Mouse (Mus musculus) gastrocnemius, postnatal 4 days (tissue): ENCODE measurements around the gene Nlgn3. TPM values are rescaled to one million over a fixed set of nuclear protein-coding genes. Genes with fewer than 3 reads are reported as not detected.
"Not testable (repeated sequence)": the region's sequence is repeated elsewhere in the genome, so short reads cannot be mapped to it uniquely, and the experiment has no call there.

Experiments used
- DNase-seq, 2 experiments: peaks; one replicate each; pipeline ENCODE4 v3.0.0; 2021 to 2022; ENCODE audit warnings: low spot score in 2 of 2, mixed read lengths in 2 of 2
- total RNA-seq, 2 experiments: library from RNA; stranded (reverse); gene quantifications; 2 replicates each; pipeline ENCODE4 v1.2.3; 2021

Gene Nlgn3
- total RNA-seq, 2 experiments from 2014 or later = 2.1 to 2.2 TPM

- DNase-seq = no peak
Observed at GRCm38 (mm10) chrX:101299473-101300426, 782 bp downstream of the Nlgn3 start.

GRCm38 (mm10) chrX:101300427-101301030 lies 1.6 kb downstream of the Nlgn3 start:
- DNase-seq = peak in 1 of 2 experiments; percentile 27

DNA sequence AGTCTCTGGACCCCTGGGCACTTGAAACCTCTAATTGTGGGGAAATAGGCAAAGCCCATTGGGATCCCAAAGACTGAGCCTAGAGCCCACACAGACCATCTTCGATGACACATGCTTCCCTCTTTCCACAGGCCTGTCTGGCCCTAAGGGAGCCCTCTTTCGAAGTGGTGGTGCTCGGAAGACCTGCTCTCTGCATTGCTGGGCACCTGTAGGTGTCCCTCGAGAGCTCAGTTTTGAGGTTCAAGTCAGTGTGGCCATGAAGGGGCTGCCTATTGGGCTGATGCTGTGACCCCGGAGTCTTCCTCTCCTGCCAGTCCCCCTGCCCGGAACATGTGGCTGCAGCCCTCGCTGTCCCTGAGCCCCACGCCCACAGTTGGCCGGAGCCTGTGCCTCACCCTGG lies 2.7 kb downstream of the Nlgn3 start:
- no peak for DNase-seq

DNA sequence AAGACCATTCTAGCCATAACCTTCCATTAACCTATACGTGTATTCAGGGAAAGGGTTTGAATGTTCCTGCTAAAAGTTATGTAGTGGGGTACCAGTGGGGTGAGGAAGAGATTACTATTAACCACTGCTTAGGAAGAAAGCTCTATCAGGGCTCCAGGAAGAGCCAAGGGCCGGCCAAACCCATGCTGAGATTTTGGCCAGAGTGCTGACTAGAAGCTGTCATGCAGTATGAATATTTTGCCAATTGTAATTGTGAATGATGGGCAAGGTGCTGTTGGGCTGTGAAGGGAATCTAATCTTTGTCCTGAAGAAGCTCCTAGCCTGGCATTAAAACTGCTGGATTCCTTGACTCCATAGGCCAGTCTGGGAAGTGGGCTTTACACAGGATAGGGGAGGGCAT lies 5.7 kb downstream of the Nlgn3 start:
- DNase-seq = no peak

- DNase-seq = no peak
Observed at GRCm38 (mm10) chrX:101309299-101309698, 10.3 kb downstream of the Nlgn3 start.

- no peak for DNase-seq
Observed at GRCm38 (mm10) chrX:101313625-101314359, 14.8 kb downstream of the Nlgn3 start.

GRCm38 (mm10) chrX:101319775-101320174 lies 20.8 kb downstream of the Nlgn3 start:
- no peak for DNase-seq

DNA sequence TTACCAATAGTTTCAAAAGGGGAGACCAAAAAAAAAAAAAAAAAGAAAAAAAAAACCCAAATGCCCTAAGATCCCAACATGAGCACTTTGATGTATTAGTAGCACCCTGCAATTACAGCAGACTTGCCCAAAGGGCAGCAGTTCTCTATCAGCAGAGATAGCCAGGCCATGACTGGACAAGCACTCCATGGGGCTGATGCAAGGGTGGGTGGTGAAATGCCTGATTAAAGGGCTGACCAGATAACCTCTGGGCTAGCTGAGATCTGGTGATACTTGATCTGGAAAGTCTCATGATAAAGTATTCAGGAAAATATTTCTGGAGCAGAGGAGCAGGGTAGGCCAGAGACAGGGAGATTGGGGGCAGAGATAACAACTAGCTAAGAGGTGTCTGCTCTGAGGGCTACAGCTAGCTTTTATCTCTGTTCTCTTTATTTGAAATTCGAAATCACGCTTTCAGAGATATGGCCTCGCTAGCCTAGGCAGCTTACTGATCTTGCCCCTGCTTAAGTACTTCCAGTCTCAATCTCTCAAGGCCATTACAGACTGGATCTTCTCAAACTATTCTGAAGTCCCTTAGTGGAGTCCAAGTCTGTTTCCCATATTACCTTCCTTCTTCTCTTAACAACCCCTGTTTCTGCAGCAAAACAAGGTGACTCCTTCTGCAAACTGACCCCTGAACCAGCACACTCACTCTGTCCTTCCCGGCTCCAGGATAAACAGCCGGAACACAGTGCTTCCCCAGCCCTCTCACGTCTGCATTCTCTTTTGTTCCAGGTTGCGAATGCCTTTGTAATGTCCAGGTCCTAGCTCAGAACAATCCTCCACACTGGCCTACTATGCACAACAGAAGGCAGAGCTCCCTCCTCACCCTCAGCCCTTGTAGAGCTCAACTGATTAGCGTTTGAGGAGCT lies 27.3 kb downstream of the Nlgn3 start:
- DNase-seq = no peak

- peak in 1 of 2 experiments; percentile 52 for DNase-seq
Observed at GRCm38 (mm10) chrX:101329372-101330028, 30.5 kb downstream of the Nlgn3 start.

- DNase-seq = no peak
Observed at GRCm38 (mm10) chrX:101332031-101332374, 33.0 kb downstream of the Nlgn3 start.

DNA sequence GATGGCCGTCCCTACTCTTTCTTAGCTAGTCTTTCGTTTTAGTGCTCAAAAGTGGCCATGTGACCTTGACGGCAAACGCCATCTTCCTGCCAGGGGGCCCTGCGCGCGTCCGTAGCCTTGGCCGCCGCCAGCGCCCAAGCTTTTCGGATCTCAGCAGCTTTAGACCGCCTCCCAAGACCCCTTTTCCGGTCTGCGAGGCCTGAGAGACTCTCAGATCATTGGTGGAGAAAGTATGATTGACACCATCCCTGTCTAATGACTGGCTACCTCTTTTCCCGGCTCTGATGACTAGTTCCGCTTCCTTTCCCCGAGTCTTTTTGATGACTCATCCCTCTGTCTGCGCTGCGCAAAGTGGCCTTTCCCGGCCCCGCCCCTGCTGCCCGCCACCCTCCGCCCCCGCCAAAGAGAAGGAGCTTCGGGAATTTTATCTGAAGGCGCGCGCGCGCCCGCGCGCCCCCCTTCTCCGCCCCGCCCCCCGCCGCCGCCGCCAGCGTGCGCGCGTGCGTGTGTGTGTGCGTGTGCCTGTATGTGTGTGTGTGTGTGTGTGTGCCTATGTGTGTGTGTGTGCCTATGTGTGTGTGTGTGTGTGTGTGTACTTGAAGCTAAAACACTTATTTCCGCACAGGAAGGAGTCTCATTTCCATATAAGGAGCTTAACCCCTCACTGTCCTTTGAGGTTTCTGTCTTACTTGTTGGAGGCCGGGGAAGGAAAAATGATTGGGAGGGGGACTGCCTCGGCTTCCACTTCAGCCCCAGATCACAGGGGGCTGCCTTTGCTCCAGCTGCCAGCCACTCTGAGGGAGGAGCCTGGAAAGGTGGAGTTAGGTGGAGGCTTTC lies 33.6 kb downstream of the Nlgn3 start:
- peak; percentile 64 to 76 for DNase-seq

DNA sequence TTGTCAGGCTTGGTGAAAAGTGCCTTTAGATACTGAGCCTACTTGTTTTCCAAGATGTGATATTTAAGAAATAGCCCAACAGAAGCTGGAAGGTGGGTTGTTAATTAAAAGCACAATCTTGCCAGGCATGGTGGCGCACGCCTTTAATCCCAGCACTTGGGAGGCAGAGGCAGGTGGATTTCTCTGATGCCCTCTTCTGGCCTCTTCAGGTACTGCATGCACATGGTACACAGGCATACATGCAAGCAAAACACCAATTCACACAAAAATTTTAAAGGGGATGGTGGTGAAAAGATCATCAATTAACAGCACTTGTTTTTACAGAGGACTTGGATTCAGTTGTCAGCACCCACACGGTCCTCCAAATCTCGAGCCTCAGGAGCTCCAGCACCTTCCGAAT lies 35.6 kb downstream of the Nlgn3 start:
- no peak for DNase-seq

- DNase-seq = no peak
Observed at GRCm38 (mm10) chrX:101338666-101339065, 39.7 kb downstream of the Nlgn3 start.

GRCm38 (mm10) chrX:101342837-101343236 lies 43.9 kb downstream of the Nlgn3 start:
- not testable (repeated sequence) for DNase-seq

DNA sequence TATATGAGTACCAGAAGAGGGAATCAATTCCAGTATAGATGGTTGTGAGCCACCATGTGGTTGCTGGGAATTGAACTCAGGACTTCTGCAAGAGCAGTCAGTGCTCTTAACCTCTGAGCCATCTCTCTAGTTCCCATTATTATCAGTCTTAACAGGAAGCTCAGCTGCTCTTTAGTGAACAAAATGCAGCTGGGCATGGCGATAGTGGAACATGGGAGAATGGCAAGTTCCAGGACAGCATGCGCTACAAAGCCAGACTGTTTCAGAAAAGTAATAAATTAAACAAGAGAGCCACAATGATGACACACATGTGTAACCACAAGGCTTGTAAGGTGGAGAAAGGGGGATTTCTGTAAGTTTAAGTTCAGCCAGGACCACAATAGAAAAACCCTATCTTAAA lies 46.5 kb downstream of the Nlgn3 start:
- DNase-seq = no peak

GRCm38 (mm10) chrX:101346475-101346874 lies 47.5 kb downstream of the Nlgn3 start:
- DNase-seq = no peak

- DNase-seq = no peak
Observed at GRCm38 (mm10) chrX:101351188-101351587, 52.2 kb downstream of the Nlgn3 start.

GRCm38 (mm10) chrX:101358902-101359301 lies 59.9 kb downstream of the Nlgn3 start:
- not testable (repeated sequence) for DNase-seq

- DNase-seq = no peak
Observed at GRCm38 (mm10) chrX:101369001-101369400, 70.0 kb downstream of the Nlgn3 start.
